Mouse (Mus musculus): Measurements from ENCODE around the gene Cst11. TPM values are rescaled to one million over a fixed set of nuclear protein-coding genes. Genes with fewer than 3 reads are reported as not detected.

Gene Cst11
- not detected in 2 replicates for polyA plus RNA-seq (2012; rRNA removed)

DNA sequence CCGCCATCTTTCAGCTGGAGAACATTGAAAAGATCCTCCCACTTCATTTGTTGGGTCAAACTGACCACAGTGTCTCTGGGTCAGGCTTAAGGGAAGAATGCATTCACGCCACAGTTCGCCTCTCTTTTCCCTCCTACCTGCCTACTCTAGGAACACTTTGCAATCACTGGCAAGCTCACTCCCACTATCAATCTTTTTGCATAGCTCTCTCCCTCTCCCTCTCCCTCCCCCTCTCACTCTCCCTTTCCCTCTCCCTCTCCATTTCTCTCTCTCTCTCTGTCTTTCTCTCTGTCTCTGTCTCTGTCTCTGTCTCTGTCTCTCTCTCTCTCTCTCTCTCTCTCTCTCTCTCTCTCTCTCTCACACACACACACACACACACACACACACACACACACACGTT, at the start of gene Cst11:
Cst11 (minus strand) TSS at position 101 of the 400 bp plus-strand sequence.

DNA sequence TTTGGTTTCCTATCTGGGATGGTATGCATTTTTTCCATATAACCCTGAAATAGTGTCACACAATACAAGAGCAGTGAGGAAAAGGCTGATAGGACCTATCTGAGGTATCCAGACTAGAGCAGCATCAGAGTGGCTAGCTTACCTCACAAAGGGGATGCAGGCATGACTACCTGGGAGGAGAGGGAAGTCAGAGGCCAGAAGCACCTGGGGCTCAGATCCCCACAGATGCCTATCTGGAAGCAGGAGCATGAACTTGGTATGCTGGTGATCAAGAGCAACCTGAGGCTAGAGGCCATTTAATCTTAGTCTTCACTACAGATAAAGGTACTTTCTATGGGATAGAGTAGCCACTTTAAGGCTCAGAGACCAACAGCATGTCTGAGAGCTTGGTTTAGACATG, 48.6 kb upstream of the Cst11 start, which contains the start of gene Cst13:
Cst13 (plus strand) TSS at position 173 of the 400 bp plus-strand sequence.

DNA sequence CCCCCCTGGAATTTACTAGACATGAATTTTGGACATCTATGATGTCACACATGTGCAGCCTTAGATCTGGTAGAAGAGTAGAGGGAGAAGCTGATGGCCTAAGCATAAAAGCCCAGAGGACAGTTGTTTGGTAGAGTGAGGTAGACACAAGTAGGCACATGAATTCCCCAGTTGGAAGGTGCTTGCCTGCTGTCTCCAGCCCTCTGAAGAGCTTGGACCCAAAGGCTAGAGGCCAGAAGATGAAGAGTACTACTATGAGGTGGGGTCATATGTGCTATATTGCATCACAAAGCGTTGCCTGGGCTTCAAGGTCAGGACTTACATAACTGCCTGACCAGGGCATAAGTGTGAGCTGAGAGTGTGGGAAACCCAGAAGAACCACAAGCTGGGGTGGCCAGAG, 27.2 kb upstream of the Cst11 start, which contains the start of gene Cst8:
Cst8 (plus strand) TSS at position 301 of the 400 bp plus-strand sequence.

DNA sequence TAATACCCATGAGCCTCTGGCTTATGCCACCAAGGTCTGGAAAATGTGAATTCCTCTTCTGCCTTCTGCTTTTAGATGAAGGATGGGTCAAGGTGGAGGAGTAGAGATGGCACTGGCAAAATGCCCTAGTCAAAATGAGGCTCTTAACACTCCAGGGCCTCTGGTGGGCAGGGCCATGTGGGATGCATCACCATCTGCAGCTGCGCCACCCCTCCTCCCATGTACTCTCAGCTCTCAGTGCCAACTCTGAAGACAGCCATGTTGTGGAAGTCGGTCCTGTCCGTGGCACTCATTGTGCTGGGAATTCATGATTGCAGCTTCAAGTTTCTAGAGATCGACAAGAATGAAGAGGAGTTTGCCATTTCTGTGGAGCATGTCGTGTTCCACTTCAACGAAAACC, 17.8 kb upstream of the Cst11 start, which contains the start of gene Cst12:
Cst12 (plus strand) TSS at position 220 of the 400 bp plus-strand sequence.

DNA sequence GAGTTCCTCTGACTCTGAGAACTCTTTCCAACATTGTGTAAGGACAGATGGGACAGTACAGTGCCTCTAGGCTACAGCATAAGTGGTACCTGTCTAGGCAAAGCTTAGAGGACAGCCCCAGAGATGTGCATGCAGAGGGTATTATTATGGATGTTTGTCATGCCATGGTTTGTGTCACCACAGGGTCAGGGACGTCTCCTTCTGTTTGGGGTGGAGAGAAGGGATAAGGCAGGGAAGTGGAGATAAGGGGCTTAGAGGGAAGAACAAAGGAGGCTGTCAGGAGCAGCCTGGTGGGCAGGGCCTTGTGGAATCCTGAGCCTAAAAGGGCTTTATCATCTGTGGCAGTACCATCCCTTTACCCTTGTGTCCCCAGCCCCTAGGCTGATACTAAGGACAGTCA, 10.4 kb upstream of the Cst11 start, which contains the start of gene 8030411F24Rik:
8030411F24Rik (plus strand) TSS at position 301 of the 400 bp plus-strand sequence.

DNA sequence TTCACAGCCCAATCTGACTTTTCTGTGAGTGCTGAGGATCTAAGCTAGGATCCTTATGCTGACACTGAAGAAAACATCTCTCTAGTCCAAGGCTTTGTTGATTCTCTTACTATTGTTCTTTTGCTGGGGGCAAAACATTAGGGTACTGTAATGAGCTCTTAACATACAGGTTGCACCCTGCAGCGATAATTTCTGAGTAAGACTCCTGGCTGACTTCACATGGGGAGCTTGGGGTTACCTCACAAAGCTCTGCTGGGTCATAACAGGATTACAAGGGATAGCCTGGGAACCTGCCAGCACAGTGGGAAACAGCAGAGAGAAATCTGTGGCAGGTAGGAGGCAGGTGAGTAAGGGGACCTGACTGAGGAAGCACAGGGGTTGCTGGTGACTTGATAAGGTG, 21.2 kb downstream of the Cst11 start, which contains the start of gene Cstl1:
Cstl1 (plus strand) TSS at position 301 of the 400 bp plus-strand sequence.

DNA sequence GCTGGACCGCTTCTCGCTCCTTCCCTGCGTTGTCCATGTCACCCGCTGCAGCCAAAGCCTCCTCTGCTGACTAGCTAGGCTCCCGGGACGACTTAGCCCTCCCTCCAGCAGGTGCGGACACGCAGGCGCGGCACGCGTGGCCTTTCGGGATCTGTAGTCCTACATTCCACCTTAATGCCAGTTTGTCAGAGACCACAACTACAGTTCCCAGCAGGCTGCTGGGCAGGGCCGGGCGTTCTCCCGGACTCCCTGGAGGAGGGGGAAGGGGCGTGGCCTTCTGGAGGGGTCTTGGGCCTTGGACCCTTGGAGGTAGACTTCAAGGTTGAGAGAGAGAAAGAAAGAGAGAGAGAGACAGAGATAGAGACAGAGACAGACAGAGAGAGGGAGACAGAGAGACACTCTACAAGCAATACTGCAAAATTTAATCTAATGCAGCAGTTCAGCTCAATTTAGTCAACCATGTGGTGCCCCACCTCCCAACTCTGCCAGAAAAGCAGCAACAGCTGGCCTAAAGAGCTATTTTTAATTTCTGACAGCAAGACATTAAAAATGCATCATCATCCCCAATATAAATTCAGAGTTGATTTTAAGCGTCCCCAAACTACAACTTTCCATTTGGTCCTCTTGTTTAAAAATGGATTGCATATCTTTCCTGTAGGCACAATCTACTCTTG, 38.8 kb downstream of the Cst11 start, which contains the start of gene Napb:
Napb (minus strand) TSS at position 141 of the 674 bp plus-strand sequence.

Other genes with a start within 250 kb of the Cst11 start
- 13.7 and 18.7 TPM in 2 replicates for gene Nxt1, start 98.9 kb downstream of the Cst11 start, polyA plus RNA-seq (2012; rRNA removed)
- 7.1 and 9.3 TPM in 2 replicates for gene Gzf1, start 90.5 kb downstream of the Cst11 start, polyA plus RNA-seq (2012; rRNA removed)
- 0.52 and 0.54 TPM in 2 replicates for gene Napb, start 39.0 kb downstream of the Cst11 start, polyA plus RNA-seq (2012; rRNA removed)
- not detected in 2 replicates for gene Cstl1, start 21.1 kb downstream of the Cst11 start, polyA plus RNA-seq (2012; rRNA removed)
- gene 8030411F24Rik, start 10.5 kb upstream of the Cst11 start, polyA plus RNA-seq (2012; rRNA removed), result not detected in 2 replicates
- not detected in 2 replicates for gene Cst12, start 17.9 kb upstream of the Cst11 start, polyA plus RNA-seq (2012; rRNA removed)
- not detected in 2 replicates for gene Cst8, start 27.3 kb upstream of the Cst11 start, polyA plus RNA-seq (2012; rRNA removed)
- gene Cst13, start 48.6 kb upstream of the Cst11 start, polyA plus RNA-seq (2012; rRNA removed), result not detected in 2 replicates
- gene Cst9, start 63.6 kb upstream of the Cst11 start, polyA plus RNA-seq (2012; rRNA removed), result not detected in 2 replicates
- gene 9230104L09Rik, start 93.5 kb upstream of the Cst11 start, polyA plus RNA-seq (2012; rRNA removed), result not detected in 2 replicates
- 633 and 659 TPM in 2 replicates for gene Cst3, start 104.2 kb upstream of the Cst11 start, polyA plus RNA-seq (2012; rRNA removed)
- not detected in 2 replicates for gene Gm1330, start 231.8 kb upstream of the Cst11 start, polyA plus RNA-seq (2012; rRNA removed)
- not detected in 2 replicates for gene Gm10750, start 245.7 kb upstream of the Cst11 start, polyA plus RNA-seq (2012; rRNA removed)